Mouse (Mus musculus) cerebellum, adult 8-10 months (tissue): ENCODE data around the gene Gm3453.
"Not testable (repeated sequence)": the region's sequence is repeated elsewhere in the genome, so short reads cannot be mapped to it uniquely, and the experiment has no call there.

ENCODE experiments used
- DNase-seq: peaks from one replicate; pipeline ENCODE4 v3.0.0; 2022

Gene Gm3453

DNA sequence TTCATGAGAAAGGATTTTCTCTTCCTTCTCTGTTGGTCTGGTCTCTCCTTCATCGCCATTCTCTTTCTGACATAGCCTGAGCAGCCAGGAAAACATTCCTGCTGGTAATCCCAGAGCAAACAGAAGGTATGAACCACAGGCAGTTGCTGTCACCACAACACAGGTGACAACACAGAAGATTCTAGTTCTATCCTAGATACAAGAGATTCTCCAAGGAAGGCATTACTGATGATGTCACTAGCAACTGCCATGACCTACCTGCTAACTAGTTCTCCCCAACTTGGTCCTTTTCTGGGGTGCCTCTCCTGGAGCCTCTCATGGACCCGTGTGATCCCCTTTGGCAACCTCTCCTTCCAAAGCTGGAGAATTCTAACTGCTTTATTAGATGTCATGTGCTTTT, at the start of gene Gm3453:
Gene Gm3453 (minus strand): TSS at position 101 of the 400 bp plus-strand sequence.
- not testable (repeated sequence) for DNase-seq

DNA sequence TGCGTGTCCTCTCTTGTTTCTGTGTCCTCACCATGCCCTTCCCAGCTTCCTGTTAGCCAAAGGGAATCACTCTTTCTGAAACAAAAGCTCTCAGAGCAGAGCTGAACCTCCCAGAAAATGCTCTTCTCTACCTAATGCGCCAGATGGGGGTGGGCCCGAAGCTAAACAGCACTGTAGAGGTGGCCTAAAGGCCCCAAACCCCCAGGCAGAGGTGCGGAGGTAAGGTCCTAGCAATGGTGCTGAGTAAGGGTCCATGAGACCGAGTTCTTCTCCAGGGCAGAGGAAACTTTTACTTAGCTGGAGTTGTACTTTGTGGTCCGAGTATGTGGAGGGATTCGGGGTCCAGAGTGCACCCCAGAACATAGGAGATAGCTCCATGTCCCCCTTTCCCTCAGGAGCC, 8.2 kb upstream of the Gm3453 start:
- DNase-seq = not testable (repeated sequence)

- DNase-seq = not testable (repeated sequence)
Measured at GRCm38 (mm10) chr14:5962441-5962840, 16.5 kb downstream of the Gm3453 start.

- DNase-seq = peak; percentile 5
Measured at GRCm38 (mm10) chr14:5961635-5962034, 17.3 kb downstream of the Gm3453 start, which contains the start of gene Gm3248. Gene Gm3248, minus strand, starts transcription at chr14:5961745.

- peak; percentile 3 for DNase-seq
Measured at GRCm38 (mm10) chr14:5961102-5961501, 17.8 kb downstream of the Gm3453 start.

GRCm38 (mm10) chr14:5960479-5960878, 18.5 kb downstream of the Gm3453 start:
- peak; percentile 15 for DNase-seq

- not testable (repeated sequence) for DNase-seq
Measured at GRCm38 (mm10) chr14:5923276-5923675, 55.7 kb downstream of the Gm3453 start.
